Mouse (Mus musculus) bone marrow macrophage, adult 2 months (primary cell): ENCODE data around the gene Tmem88b.

Experiments used
- CTCF ChIP-seq: IDR thresholded peaks from 2 replicates; pipeline ENCODE4 v1.5.1; 2012; ENCODE audit warnings: low read depth, mild to moderate bottlenecking, low read length, moderate library complexity
- POLR2A ChIP-seq: IDR thresholded peaks from 2 replicates; pipeline ENCODE4 v1.6.1; 2012; ENCODE audit warnings: mild to moderate bottlenecking, low read depth, low read length, borderline replicate concordance

- TF ChIP-seq POLR2A (no peak), CTCF (no peak)
Observed at GRCm38 (mm10) chr4:155817533-155817932, 31.9 kb upstream of the Tmem88b start.
